10 mouse cellular contexts compared by ENCODE assay signal in the genomic region with DNA sequence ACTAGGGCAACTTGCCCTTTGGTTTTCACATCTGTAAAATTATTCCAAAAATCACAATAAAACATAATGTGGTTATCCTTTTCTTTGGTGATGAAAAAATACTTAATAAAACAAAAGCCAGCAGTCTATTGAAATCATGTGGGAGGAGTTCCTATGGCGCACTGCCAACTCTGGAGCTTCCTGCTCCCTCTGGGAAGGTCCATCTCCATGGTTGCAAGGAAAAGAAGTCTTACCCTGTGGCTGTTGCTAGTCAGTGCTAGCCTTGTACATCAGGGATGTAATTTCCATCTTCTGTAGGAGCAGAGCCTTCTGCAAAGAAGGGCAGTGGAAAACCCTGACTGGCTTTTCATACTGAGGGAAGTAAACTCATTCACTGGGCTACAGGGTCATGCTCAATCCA. TPM values are rescaled to one million over a fixed set of nuclear protein-coding genes. Genes with fewer than 3 reads are reported as not detected.
DNase-seq lines count a peak whose midpoint lies in the region; ATAC-seq and TF ChIP-seq lines count a peak whose summit lies in the region.
"Had no signal": no experiment of that assay in that cellular context is flagged by ENCODE, and none has a peak within 500 bp of the region (broad histone marks: within the 10 kb centered on the region; RNA-seq: fewer than 3 reads in every experiment).

No protein-coding gene starts in this region.

- no peak overlapping the region for H3K4me3 ChIP-seq in limb, embryonic 14.5 days (replicated peaks; ENCODE audit: low read length)
- H3K4me3 ChIP-seq in limb, embryonic 10.5 days: no peak overlapping the region
- H3K4me3 ChIP-seq in forebrain, embryonic 13.5 days: no peak overlapping the region
- H3K4me3 ChIP-seq: heart, embryonic 13.5 days; limb, embryonic 15.5 days had no signal

- H3K4me1 ChIP-seq in limb, embryonic 14.5 days (ENCODE audit: control insufficient read depth, insufficient read depth, low read length): 0 out of 2 replicates have a peak, but pooled peaks cover 2% of the 10 kb centered on the region
- 0 out of 2 replicates have a peak, but pooled peaks cover 6% of the 10 kb centered on the region for H3K4me1 ChIP-seq in limb, embryonic 10.5 days
- peaks cover 3% of the 10 kb centered on the region; the same call in 1 of the 2 replicates for H3K4me1 ChIP-seq in forebrain, embryonic 13.5 days
- H3K4me1 ChIP-seq: limb, embryonic 15.5 days had no signal

- no peaks in the 10 kb centered on the region for H3K27me3 ChIP-seq in limb, embryonic 14.5 days (ENCODE audit: control insufficient read depth, insufficient read depth, low read length)
- no peaks in the 10 kb centered on the region for H3K27me3 ChIP-seq in limb, embryonic 10.5 days (ENCODE audit: low read depth, poor library complexity, severe bottlenecking)
- no peaks in the 10 kb centered on the region for H3K27me3 ChIP-seq in forebrain, embryonic 13.5 days
- H3K27me3 ChIP-seq: heart, embryonic 13.5 days; limb, embryonic 15.5 days had no signal

- peak; percentile 67 for DNase-seq in adrenal gland, postnatal 14 days
- DNase-seq in adrenal gland, adult 8-10 months: no peak
- DNase-seq in limb, embryonic 14.5 days (ENCODE audit: low spot score): peak; percentile 33
- DNase-seq in limb, embryonic 10.5 days (ENCODE audit: low spot score): no peak
- DNase-seq in gastrocnemius, postnatal 25 days: peak; percentile 47
- DNase-seq in lung, postnatal 10 days: peak; percentile 79
- DNase-seq in thymus, postnatal 4 days: no peak

- H3K27ac ChIP-seq in limb, embryonic 14.5 days (replicated peaks; ENCODE audit: low read depth, low read length): no peak overlapping the region
- no peak overlapping the region for H3K27ac ChIP-seq in limb, embryonic 10.5 days
- H3K27ac ChIP-seq in forebrain, embryonic 13.5 days: no peak overlapping the region
- H3K27ac ChIP-seq: heart, embryonic 13.5 days; limb, embryonic 15.5 days had no signal

- TF ChIP-seq POLR2A in limb, embryonic 14.5 days (IDR thresholded peaks at IDR 0.05; ENCODE audit: borderline replicate concordance, extremely low read depth, insufficient read depth, insufficient read length): no peak

- peaks cover 10% of the 10 kb centered on the region; the same call in 1 of the 2 replicates for H3K36me3 ChIP-seq in limb, embryonic 14.5 days (ENCODE audit: control insufficient read depth, insufficient read depth, low read length)
- H3K36me3 ChIP-seq in limb, embryonic 10.5 days: peaks cover 28% of the 10 kb centered on the region
- 0 out of 2 replicates have a peak, but pooled peaks cover 7% of the 10 kb centered on the region for H3K36me3 ChIP-seq in forebrain, embryonic 13.5 days (ENCODE audit: poor library complexity, severe bottlenecking)

- no peaks in the 10 kb centered on the region for H3K9me3 ChIP-seq in limb, embryonic 14.5 days (ENCODE audit: control insufficient read depth, low read length)
- no peaks in the 10 kb centered on the region for H3K9me3 ChIP-seq in limb, embryonic 10.5 days (replicated peaks)
- no peaks in the 10 kb centered on the region for H3K9me3 ChIP-seq in forebrain, embryonic 13.5 days (replicated peaks)
- H3K9me3 ChIP-seq: heart, embryonic 13.5 days; limb, embryonic 15.5 days had no signal

- WGBS in limb, embryonic 14.5 days: 92% methylated on average over 1 of the region's 1 CpGs
- WGBS in limb, embryonic 10.5 days: 92% methylated on average over 1 of the region's 1 CpGs
- WGBS in forebrain, embryonic 13.5 days: 90% methylated on average over 1 of the region's 1 CpGs

- no peak for ATAC-seq in limb, embryonic 14.5 days (ENCODE audit: low FRiP score, low read depth)
- ATAC-seq in forebrain, embryonic 13.5 days: no peak

- H3K9ac ChIP-seq in limb, embryonic 14.5 days (ENCODE audit: low read depth, low read length, severe bottlenecking): no peak overlapping the region
- H3K9ac ChIP-seq in forebrain, embryonic 13.5 days: no peak overlapping the region
- H3K9ac ChIP-seq: heart, embryonic 13.5 days; limb, embryonic 15.5 days had no signal

- H3K4me2 ChIP-seq in limb, embryonic 14.5 days (replicated peaks; ENCODE audit: low read depth, low read length, severe bottlenecking): no peak overlapping the region
- no peak overlapping the region for H3K4me2 ChIP-seq in forebrain, embryonic 13.5 days
- H3K4me2 ChIP-seq: heart, embryonic 13.5 days; limb, embryonic 15.5 days had no signal

RNA-seq across cellular contexts. Expression of a gene that starts 29.0 kb away (rescaled TPM):
- total RNA-seq in adrenal gland, postnatal 14 days (2021): 168 and 188 TPM in 2 replicates
- 100 to 1,000 TPM; 185 to 212 (median 197) TPM for total RNA-seq in adrenal gland, adult 8-10 months (2022)
- polyA plus RNA-seq in limb, embryonic 14.5 days (2012; rRNA removed): 214 and 225 TPM in 2 replicates
- 302 and 320 TPM in 2 replicates for polyA plus RNA-seq in limb, embryonic 14.5 days (2014; fragmentation: Nextera tagmentation; extraction: Ambion mirVana)
- polyA plus RNA-seq in limb, embryonic 10.5 days (2016; fragmentation: Nextera tagmentation; extraction: Ambion mirVana): 226 and 253 TPM in 2 replicates
- total RNA-seq in gastrocnemius, postnatal 25 days (2021): 100 to 1,000 TPM; 120 to 130 TPM
- 161 and 175 TPM in 2 replicates for polyA plus RNA-seq in forebrain, embryonic 13.5 days (2015; fragmentation: Nextera tagmentation; extraction: Ambion mirVana)

Comparison
In these comparisons a context has a peak if more than half of its experiments do, and no peak if none do; other contexts are left out.
1. DNase-seq: peak in adrenal gland, postnatal 14 days (single experiment), limb, embryonic 14.5 days (single experiment), gastrocnemius, postnatal 25 days (single experiment) and lung, postnatal 10 days (single experiment); none in adrenal gland, adult 8-10 months (single experiment), limb, embryonic 10.5 days (single experiment) and thymus, postnatal 4 days (single experiment).